Mouse (Mus musculus): ENCODE measurements around the gene Dgcr6.

DNA sequence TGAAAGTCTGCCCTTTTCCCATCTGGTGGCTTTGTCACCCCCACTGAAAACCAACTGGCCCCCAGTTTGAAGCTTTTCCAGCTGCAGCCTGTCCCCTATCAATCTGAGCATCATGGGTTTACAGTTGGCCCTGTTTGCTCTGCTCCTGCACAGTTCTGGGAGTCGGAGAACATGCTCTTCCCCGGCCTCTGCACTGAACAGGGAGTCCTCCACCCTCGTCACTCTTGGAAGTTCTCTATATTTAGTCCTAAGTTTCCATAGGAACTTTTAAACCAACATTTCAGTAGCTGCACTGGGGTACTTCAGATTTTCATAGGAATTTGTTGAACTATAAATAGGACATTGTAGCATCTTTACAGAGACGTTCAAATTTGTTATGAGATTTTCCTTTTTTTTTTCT lies 19.4 kb upstream of the Dgcr6 start:
- TF ChIP-seq CTCF (IDR thresholded peaks at IDR 0.05) = no peak
- no peak for TF ChIP-seq EP300 (IDR thresholded peaks at IDR 0.05; ENCODE audit: insufficient read depth, low read depth, low read length)
- no peak for TF ChIP-seq POLR2A (IDR thresholded peaks at IDR 0.05; ENCODE audit: insufficient read depth, low read depth, low read length)
